Mouse (Mus musculus) layer of hippocampus, postnatal 10 days (tissue): ENCODE data around the gene Uchl3. TPM values are rescaled to one million over a fixed set of nuclear protein-coding genes. Genes with fewer than 3 reads are reported as not detected.

Source experiments
- DNase-seq, 2 experiments: peaks; one replicate each; pipeline ENCODE4 v3.0.0; 2021; ENCODE audit warnings: low spot score in 2 of 2
- total RNA-seq, 2 experiments: library from RNA; stranded (reverse); gene quantifications; 2 replicates each; pipeline ENCODE4 v1.2.3; 2021

Uchl3 gene
- total RNA-seq, 2 experiments from 2014 or later: 75.7 to 85.6 TPM

- DNase-seq: no peak
Observed at GRCm38 (mm10) chr14:101666056-101666455, 12.3 kb downstream of the Uchl3 start.

DNA sequence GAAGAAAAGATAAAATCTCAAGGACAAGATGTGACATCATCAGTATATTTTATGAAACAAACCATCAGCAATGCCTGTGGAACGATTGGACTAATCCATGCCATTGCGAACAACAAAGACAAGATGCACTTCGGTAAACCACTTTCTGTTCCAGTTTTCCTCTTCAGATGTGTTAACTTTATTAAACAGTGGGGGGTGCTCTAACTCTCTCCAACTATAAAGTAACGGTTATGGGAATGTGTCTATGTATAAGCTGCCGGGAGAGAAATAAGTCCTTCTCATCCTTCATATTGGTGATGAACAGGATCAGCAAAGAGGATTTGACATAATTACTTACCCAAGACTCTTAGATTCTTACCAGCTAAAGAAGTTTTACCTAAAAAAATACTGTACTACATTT, 12.8 kb downstream of the Uchl3 start:
- DNase-seq: no peak

DNA sequence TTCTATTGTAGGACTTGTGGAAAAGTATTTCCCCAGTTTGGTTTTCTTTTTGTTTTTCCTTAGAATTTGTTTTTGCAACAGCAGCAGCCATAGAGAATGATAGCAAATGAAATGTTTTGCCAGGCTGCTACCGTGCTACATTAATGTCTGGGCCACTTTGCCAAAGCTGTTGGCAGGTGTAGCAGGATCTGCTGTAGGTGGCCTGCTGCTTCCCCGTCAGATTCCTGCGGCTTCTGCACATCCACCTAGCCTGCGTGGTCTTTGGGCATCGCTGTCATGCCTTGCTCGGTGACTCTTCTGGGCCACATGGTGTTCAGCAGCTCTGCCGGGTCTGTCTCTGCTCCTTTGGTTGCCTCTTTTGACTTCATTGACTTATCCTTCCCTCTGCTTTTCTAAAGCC, 14.9 kb downstream of the Uchl3 start:
- no peak for DNase-seq

DNA sequence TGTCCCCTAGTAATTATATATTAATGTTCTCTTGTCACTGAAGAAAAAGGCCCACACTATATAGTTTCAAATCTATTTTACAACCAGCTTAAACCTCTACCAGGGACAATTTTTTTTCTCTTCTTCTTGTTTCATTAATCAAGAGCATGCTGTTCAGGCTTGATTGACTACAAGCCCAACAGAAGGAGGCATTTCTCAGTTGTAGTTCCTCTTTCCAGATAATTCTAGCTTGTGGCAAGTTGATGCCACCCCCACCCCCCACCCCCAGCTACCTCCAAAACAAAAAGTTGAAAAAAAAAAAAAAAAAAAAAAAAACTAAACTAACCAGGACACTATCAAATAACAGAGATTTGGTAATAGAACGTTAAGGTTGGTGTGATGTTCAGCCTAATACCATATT, 18.5 kb downstream of the Uchl3 start:
- no peak for DNase-seq

DNA sequence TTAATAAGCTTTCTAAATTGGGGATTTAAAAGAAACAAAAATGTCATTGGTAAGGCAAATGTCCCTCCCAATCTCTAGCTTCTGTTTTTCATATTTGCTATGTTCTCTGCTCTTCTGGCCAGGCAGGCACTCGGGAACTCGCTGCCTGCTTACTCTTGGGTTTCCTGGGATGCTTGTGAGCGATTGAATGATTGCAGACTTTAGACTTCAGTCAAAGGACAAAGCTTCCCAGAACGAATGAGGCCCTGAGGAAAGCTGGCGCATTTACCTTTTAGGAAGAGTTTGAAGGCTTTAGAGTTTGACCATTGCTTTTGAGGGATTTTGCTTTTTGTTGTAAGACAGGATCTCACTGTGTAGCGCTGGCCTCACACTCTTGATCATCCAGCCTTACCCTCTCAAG, 33.9 kb downstream of the Uchl3 start:
- no peak for DNase-seq

- DNase-seq: no peak
Observed at GRCm38 (mm10) chr14:101688406-101688805, 34.6 kb downstream of the Uchl3 start.

- no peak for DNase-seq
Observed at GRCm38 (mm10) chr14:101704479-101704878, 50.7 kb downstream of the Uchl3 start.

- no peak for DNase-seq
Observed at GRCm38 (mm10) chr14:101707088-101707487, 53.3 kb downstream of the Uchl3 start.

- no peak for DNase-seq
Observed at GRCm38 (mm10) chr14:101714414-101714813, 60.6 kb downstream of the Uchl3 start.

- peak; percentile 21 to 41 for DNase-seq
Observed at GRCm38 (mm10) chr14:101729237-101729971, 75.6 kb downstream of the Uchl3 start, which contains the start of the genes Gm9922 and Lmo7. Gm9922 (minus strand) TSS chr14:101729814. Lmo7 (plus strand) TSS chr14:101729957.

- no peak for DNase-seq
Observed at GRCm38 (mm10) chr14:101729972-101730692, 76.4 kb downstream of the Uchl3 start.

- DNase-seq: no peak
Observed at GRCm38 (mm10) chr14:101733542-101734303, 80.0 kb downstream of the Uchl3 start.

DNA sequence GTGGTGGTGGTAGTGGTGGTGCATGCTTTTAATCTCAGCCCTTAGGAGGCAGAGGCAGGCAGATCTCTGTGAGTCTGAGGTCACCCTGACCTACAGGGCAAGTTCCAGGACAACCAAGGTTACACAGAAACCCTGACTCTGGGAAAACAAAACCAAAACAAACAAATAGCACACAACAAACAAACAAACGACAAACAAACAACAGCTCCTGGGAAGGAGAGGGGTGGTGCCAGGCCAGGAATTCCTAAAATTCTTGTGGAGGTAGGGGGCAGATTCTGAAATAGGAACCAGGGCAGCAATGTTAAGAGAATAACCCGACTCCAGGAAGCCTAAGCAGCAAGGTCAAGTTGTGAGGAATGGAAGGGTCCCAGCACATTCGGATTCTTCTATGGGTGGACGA, 83.7 kb downstream of the Uchl3 start:
- no peak for DNase-seq

Other genes with a start within 250 kb of the Uchl3 start
- gene Tbc1d4, start 44.8 kb upstream of the Uchl3 start, total RNA-seq: 1 to 10 TPM; 8.0 to 8.1 TPM
- gene Commd6, start 13.3 kb upstream of the Uchl3 start, total RNA-seq: 10 to 100 TPM; 58.2 to 62.1 TPM
- under 1 TPM in 1 of 2 experiments, not detected in 1; 0.91 TPM for gene Gm9922, start 75.8 kb downstream of the Uchl3 start, total RNA-seq
- gene Lmo7, start 76.0 kb downstream of the Uchl3 start, total RNA-seq: 100 to 1,000 TPM; 117 TPM